Mouse (Mus musculus) large intestine, adult 2 months (tissue): ENCODE data around the gene Proser1. TPM values are rescaled to one million over a fixed set of nuclear protein-coding genes. Genes with fewer than 3 reads are reported as not detected.

Experiments used
- DNase-seq: peaks from one replicate; pipeline ENCODE4 v3.0.0-alpha.2; 2012; ENCODE audit warnings: low read depth, low spot score
- WGBS: fragments of 180-500 bp; shearing (Covaris S2); methylation state at CpG from one replicate; pipeline ENCODE4 v1.1.7; 2018; 5-methylcytosine and 5-hydroxymethylcytosine counted together
- polyA plus RNA-seq: library from polyadenylated mRNA; depleted of rRNA; stranded (reverse); fragments of >200 nt; gene quantifications from 2 replicates; pipeline ENCODE4 v1.2.3, GENCODE M21; 2012; rRNA removed

The Proser1 gene
- polyA plus RNA-seq, 1 experiment, result 7.8 TPM

- no peak for DNase-seq
- 40% methylated on average over 6 of the region's 6 CpGs for WGBS
These were observed 66.8 kb downstream of the Proser1 start for GRCm38 (mm10) chr3:53530305-53530704.

Other genes with a start within 250 kb of the Proser1 start
- 10.0 and 13.4 TPM in 2 replicates for gene Nhlrc3, start 334 bp upstream of the Proser1 start, polyA plus RNA-seq
- not detected in 2 replicates for gene Stoml3, start 25.0 kb downstream of the Proser1 start, polyA plus RNA-seq
- gene Frem2, start 193.7 kb downstream of the Proser1 start, polyA plus RNA-seq, result 1.1 and 2.8 TPM in 2 replicates